Mouse (Mus musculus): ENCODE measurements around the gene Ccdc36.

GRCm38 (mm10) chr9:108388601-108389000 lies 39.7 kb downstream of the Ccdc36 start:
- TF ChIP-seq CTCF (IDR thresholded peaks at IDR 0.05; ENCODE audit: low read depth) (no peak), EP300 (IDR thresholded peaks at IDR 0.05; ENCODE audit: low read depth) (no peak)
